ENCODE assay signal across 19 mouse cellular contexts in the genomic region with DNA sequence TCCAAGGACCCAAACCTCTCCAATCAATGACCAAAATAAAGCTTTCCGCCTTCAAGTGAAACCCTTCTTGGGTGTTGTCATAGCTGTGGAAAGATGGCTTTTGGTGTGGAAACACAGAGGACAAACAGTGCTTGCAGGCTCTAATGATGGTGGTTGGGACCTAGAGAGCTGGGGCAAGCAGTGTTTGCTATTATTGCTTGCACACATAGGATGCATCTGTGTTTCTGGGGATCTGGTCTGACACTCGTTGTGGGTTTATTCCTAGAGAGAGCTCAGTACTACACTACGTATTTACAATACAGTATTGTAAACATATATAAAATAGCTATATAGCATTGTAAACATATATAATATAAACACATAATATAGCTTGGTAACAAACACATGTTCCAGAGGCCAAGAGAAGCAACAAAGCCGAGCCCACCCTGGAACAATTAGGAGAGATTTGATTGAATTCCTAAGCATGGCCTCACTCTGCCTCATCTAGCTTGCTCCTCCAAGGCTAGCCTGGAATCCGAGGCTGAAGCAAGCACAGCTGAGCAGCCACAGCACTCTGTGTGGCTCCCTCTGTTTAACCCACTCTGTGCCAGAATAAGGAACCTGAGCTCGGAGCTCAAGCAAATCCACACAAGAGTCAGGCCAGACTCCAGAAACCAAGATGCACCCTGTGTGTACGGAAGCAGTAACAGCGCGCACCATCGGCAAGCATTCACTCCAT.
DNase-seq lines count a peak whose midpoint lies in the region; ATAC-seq lines count a peak whose summit lies in the region.
"Had no signal": no experiment of that assay in that cellular context is flagged by ENCODE, and none has a peak within 500 bp of the region (broad histone marks: within the 10 kb centered on the region; RNA-seq: fewer than 3 reads in every experiment).

No protein-coding gene starts in this region.

- H3K9me3 ChIP-seq in heart, embryonic 10.5 days: no peaks in the 10 kb centered on the region
- 0 out of 2 replicates have a peak, but pooled peaks cover 4% of the 10 kb centered on the region for H3K9me3 ChIP-seq in lung, embryonic 16.5 days (ENCODE audit: control insufficient read depth, low read length)
- H3K9me3 ChIP-seq in embryonic facial prominence, embryonic 14.5 days (ENCODE audit: control insufficient read depth, low read length): peaks cover 13% of the 10 kb centered on the region
- H3K9me3 ChIP-seq in stomach, embryonic 15.5 days: no peaks in the 10 kb centered on the region
- H3K9me3 ChIP-seq: embryonic facial prominence, embryonic 15.5 days; hindbrain, embryonic 15.5 days had no signal

- peak; percentile 74 for ATAC-seq in lung, embryonic 16.5 days (ENCODE audit: low read depth)
- ATAC-seq in embryonic facial prominence, embryonic 14.5 days (ENCODE audit: low read depth): no peak
- ATAC-seq in stomach, embryonic 15.5 days (ENCODE audit: insufficient read depth, low FRiP score, low read depth): no peak
- ATAC-seq in frontal cortex, adult (ENCODE audit: low TSS enrichment): no peak
- ATAC-seq: CD4-positive, CD25-positive, alpha-beta regulatory T cell, adult 4 months; forebrain, embryonic 16.5 days had no signal

- no peaks in the 10 kb centered on the region for H3K36me3 ChIP-seq in heart, embryonic 10.5 days
- no peaks in the 10 kb centered on the region for H3K36me3 ChIP-seq in lung, embryonic 16.5 days (ENCODE audit: control insufficient read depth, insufficient read depth, low read length)
- no peaks in the 10 kb centered on the region for H3K36me3 ChIP-seq in embryonic facial prominence, embryonic 14.5 days (ENCODE audit: control insufficient read depth, insufficient read depth, low read length)
- H3K36me3 ChIP-seq in stomach, embryonic 15.5 days: no peaks in the 10 kb centered on the region
- H3K36me3 ChIP-seq: embryonic facial prominence, embryonic 15.5 days; hindbrain, embryonic 15.5 days; midbrain, embryonic 10.5 days had no signal

- DNase-seq in heart, embryonic 10.5 days (ENCODE audit: low spot score): peak; percentile 66
- no peak for DNase-seq in heart, postnatal 4 days
- no peak for DNase-seq in lung, postnatal 4 days
- peak; percentile 24 for DNase-seq in embryonic facial prominence, embryonic 14.5 days (ENCODE audit: low spot score)
- DNase-seq in cerebellum, adult 8-10 months: no peak
- DNase-seq: adrenal gland, postnatal 25 days; cerebellum, adult 9-11 months; gastrocnemius, postnatal 36 days; thymus, postnatal 36 days had no signal

- H3K27ac ChIP-seq in heart, embryonic 10.5 days: no peak overlapping the region
- H3K27ac ChIP-seq in lung, embryonic 16.5 days (ENCODE audit: low read length): peak overlapping the region; percentile 49; the same call in 1 of the 2 replicates
- H3K27ac ChIP-seq in embryonic facial prominence, embryonic 14.5 days (replicated peaks; ENCODE audit: low read depth, low read length): 0 out of 2 replicates have a peak overlapping the region, but pooled peaks have one; percentile 15
- peak overlapping the region; percentile 40 for H3K27ac ChIP-seq in stomach, embryonic 15.5 days
- H3K27ac ChIP-seq: embryonic facial prominence, embryonic 15.5 days; hindbrain, embryonic 15.5 days; kidney, postnatal 0 days; macrophage; midbrain, embryonic 10.5 days had no signal

- 75% methylated on average over 10 of the region's 10 CpGs for WGBS in heart, embryonic 10.5 days
- 59% methylated on average over 10 of the region's 10 CpGs for WGBS in lung, embryonic 16.5 days
- WGBS in embryonic facial prominence, embryonic 14.5 days: 59% methylated on average over 10 of the region's 10 CpGs
- 65% methylated on average over 10 of the region's 10 CpGs for WGBS in stomach, embryonic 15.5 days

- H3K4me3 ChIP-seq in heart, embryonic 10.5 days: no peak overlapping the region
- no peak overlapping the region for H3K4me3 ChIP-seq in lung, embryonic 16.5 days (ENCODE audit: low read length)
- H3K4me3 ChIP-seq in embryonic facial prominence, embryonic 14.5 days (ENCODE audit: low read depth, low read length): no peak overlapping the region
- H3K4me3 ChIP-seq in stomach, embryonic 15.5 days (replicated peaks): no peak overlapping the region
- H3K4me3 ChIP-seq: embryonic facial prominence, embryonic 15.5 days; hindbrain, embryonic 15.5 days; midbrain, embryonic 10.5 days had no signal

- H3K4me2 ChIP-seq in lung, embryonic 16.5 days (ENCODE audit: low read depth, low read length): no peak overlapping the region
- no peak overlapping the region for H3K4me2 ChIP-seq in embryonic facial prominence, embryonic 14.5 days (ENCODE audit: low read depth, low read length)
- H3K4me2 ChIP-seq in stomach, embryonic 15.5 days: no peak overlapping the region
- H3K4me2 ChIP-seq: embryonic facial prominence, embryonic 15.5 days; hindbrain, embryonic 15.5 days had no signal

- no peak overlapping the region for H3K9ac ChIP-seq in lung, embryonic 16.5 days (ENCODE audit: low read length)
- H3K9ac ChIP-seq in embryonic facial prominence, embryonic 14.5 days (ENCODE audit: low read depth, low read length): no peak overlapping the region
- H3K9ac ChIP-seq in stomach, embryonic 15.5 days: no peak overlapping the region
- H3K9ac ChIP-seq: embryonic facial prominence, embryonic 15.5 days; hindbrain, embryonic 15.5 days had no signal

- H3K4me1 ChIP-seq in heart, embryonic 10.5 days: no peaks in the 10 kb centered on the region
- no peaks in the 10 kb centered on the region for H3K4me1 ChIP-seq in lung, embryonic 16.5 days (replicated peaks; ENCODE audit: control insufficient read depth, insufficient read depth, low read length)
- 0 out of 2 replicates have a peak, but pooled peaks cover 6% of the 10 kb centered on the region for H3K4me1 ChIP-seq in embryonic facial prominence, embryonic 14.5 days (ENCODE audit: control insufficient read depth, insufficient read depth, low read length)
- no peaks in the 10 kb centered on the region for H3K4me1 ChIP-seq in stomach, embryonic 15.5 days
- H3K4me1 ChIP-seq: embryonic facial prominence, embryonic 15.5 days; hindbrain, embryonic 15.5 days; midbrain, embryonic 10.5 days had no signal

- no peaks in the 10 kb centered on the region for H3K27me3 ChIP-seq in heart, embryonic 10.5 days (ENCODE audit: insufficient read depth, poor library complexity, severe bottlenecking)
- H3K27me3 ChIP-seq in lung, embryonic 16.5 days (ENCODE audit: control insufficient read depth, insufficient read depth, low read depth, low read length): no peaks in the 10 kb centered on the region
- H3K27me3 ChIP-seq in embryonic facial prominence, embryonic 14.5 days (replicated peaks; ENCODE audit: control insufficient read depth, insufficient read depth, low read length): no peaks in the 10 kb centered on the region
- no peaks in the 10 kb centered on the region for H3K27me3 ChIP-seq in stomach, embryonic 15.5 days (replicated peaks)
- H3K27me3 ChIP-seq: embryonic facial prominence, embryonic 15.5 days; hindbrain, embryonic 15.5 days had no signal

Comparison
In these comparisons a context has a peak if more than half of its experiments do, and no peak if none do; other contexts are left out.
1. DNase-seq: peak in heart, embryonic 10.5 days (single experiment) and embryonic facial prominence, embryonic 14.5 days (single experiment); none in heart, postnatal 4 days (single experiment), lung, postnatal 4 days (0 of 2) and cerebellum, adult 8-10 months (single experiment).